Mouse (Mus musculus): Measurements from ENCODE around the gene Vmn1r86.
"Not testable (repeated sequence)": the region's sequence is repeated elsewhere in the genome, so short reads cannot be mapped to it uniquely, and the experiment has no call there.

GRCm38 (mm10) chr7:13123554-13124153 is 3.9 kb upstream of the Vmn1r86 start:
- TF ChIP-seq CTCF (IDR thresholded peaks at IDR 0.05; ENCODE audit: low read depth); EP300 (optimal IDR thresholded peaks at IDR 0.05): not testable (repeated sequence)

Measured in stomach, postnatal 0 days (tissue).